In the genomic region with DNA sequence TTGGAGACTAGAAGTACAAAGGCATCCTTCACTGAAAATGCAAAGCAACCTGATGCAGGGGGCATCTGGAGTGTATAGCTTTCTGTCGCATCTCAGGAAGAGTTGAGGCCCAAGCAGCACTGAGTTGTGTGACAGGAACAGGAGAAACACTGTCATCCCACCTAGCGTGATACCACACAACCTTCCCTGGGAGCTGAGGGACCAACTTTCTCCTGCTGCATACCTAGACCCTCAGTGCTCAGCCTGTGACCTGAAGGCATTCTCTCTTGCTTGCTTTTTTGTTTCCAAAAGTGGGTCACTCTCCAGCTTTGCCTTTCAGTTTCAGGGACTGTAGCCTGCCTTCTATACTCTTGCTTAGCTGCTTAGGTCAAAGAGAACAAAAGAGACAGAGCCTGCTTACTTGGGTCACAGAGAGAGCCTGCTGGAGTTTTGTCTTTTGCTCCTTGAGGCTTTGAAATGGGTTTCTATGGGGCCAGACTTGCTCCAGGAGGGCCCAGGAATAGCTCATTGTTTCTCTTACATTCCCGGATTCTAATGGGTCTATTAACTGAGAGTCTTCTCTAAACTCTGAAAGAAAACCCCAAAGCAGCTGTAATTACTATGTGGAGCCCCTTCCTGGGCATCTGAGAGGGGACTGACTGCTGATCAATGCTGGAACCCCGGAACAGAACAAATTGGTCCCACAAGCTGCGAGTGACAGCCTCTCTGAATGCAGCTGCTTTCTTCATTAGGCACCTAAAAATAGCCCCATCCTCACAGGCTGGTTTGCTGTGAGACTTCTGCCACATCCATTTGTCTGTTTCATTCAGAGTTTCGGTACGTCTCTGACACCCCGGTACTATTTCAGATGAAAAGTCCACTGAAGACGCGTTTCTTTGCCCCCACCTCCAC, we compare ENCODE assay signal across 15 mouse cellular contexts.
A peak's percentile ranks its signal among the peaks of the same experiment; 100 is the strongest.
DNase-seq lines count a peak whose midpoint lies in the region; ATAC-seq lines count a peak whose summit lies in the region.
"Had no signal": no experiment of that assay in that cellular context is flagged by ENCODE, and none has a peak within 500 bp of the region (broad histone marks: within the 10 kb centered on the region; RNA-seq: fewer than 3 reads in every experiment).

No protein-coding gene starts in this region.

- H3K4me3 ChIP-seq in forebrain, embryonic 12.5 days (replicated peaks), result no peak overlapping the region
- H3K4me3 ChIP-seq in midbrain, embryonic 15.5 days, result no peak overlapping the region
- no peak overlapping the region for H3K4me3 ChIP-seq in liver, embryonic 11.5 days (ENCODE audit: low read depth, low read length)
- H3K4me3 ChIP-seq: embryonic facial prominence, embryonic 12.5 days; heart, adult 2 months; lung, embryonic 15.5 days had no signal

- H3K36me3 ChIP-seq in forebrain, embryonic 12.5 days (replicated peaks), result no peaks in the 10 kb centered on the region
- no peaks in the 10 kb centered on the region for H3K36me3 ChIP-seq in midbrain, embryonic 15.5 days (replicated peaks)
- H3K36me3 ChIP-seq in liver, embryonic 11.5 days (ENCODE audit: control insufficient read depth, insufficient read depth, low read length), result no peaks in the 10 kb centered on the region
- H3K36me3 ChIP-seq: embryonic facial prominence, embryonic 12.5 days; lung, embryonic 15.5 days had no signal

- H3K4me2 ChIP-seq in forebrain, embryonic 12.5 days, result peak overlapping the region; percentile 17
- no peak overlapping the region for H3K4me2 ChIP-seq in midbrain, embryonic 15.5 days
- H3K4me2 ChIP-seq in liver, embryonic 11.5 days, result no peak overlapping the region
- H3K4me2 ChIP-seq: embryonic facial prominence, embryonic 12.5 days; lung, embryonic 15.5 days had no signal

- H3K9me3 ChIP-seq in forebrain, embryonic 12.5 days, result no peaks in the 10 kb centered on the region
- H3K9me3 ChIP-seq in midbrain, embryonic 15.5 days, result no peaks in the 10 kb centered on the region
- H3K9me3 ChIP-seq in liver, embryonic 11.5 days (ENCODE audit: control insufficient read depth, low read length), result no peaks in the 10 kb centered on the region
- H3K9me3 ChIP-seq: embryonic facial prominence, embryonic 12.5 days; lung, embryonic 15.5 days had no signal

- peak; percentile 60 for ATAC-seq in frontal cortex, adult (ENCODE audit: low TSS enrichment)
- peak; percentile 49; the same call in 1 of the 2 replicates for ATAC-seq in forebrain, embryonic 12.5 days (ENCODE audit: low FRiP score)
- no peak for ATAC-seq in midbrain, embryonic 15.5 days (replicated peaks)
- no peak for ATAC-seq in megakaryocyte, adult 5-6 weeks (ENCODE audit: poor library complexity, severe bottlenecking)
- no peak for ATAC-seq in liver, embryonic 11.5 days (replicated peaks; ENCODE audit: low FRiP score)

- no peak overlapping the region for H3K9ac ChIP-seq in forebrain, embryonic 12.5 days
- H3K9ac ChIP-seq in midbrain, embryonic 15.5 days, result no peak overlapping the region
- H3K9ac ChIP-seq in liver, embryonic 11.5 days (ENCODE audit: low read depth, low read length), result no peak overlapping the region
- H3K9ac ChIP-seq: embryonic facial prominence, embryonic 12.5 days; lung, embryonic 15.5 days had no signal

- H3K27ac ChIP-seq in forebrain, embryonic 12.5 days, result peak overlapping the region; percentile 82
- 0 out of 2 replicates have a peak overlapping the region, but pooled peaks have one; percentile 10 for H3K27ac ChIP-seq in midbrain, embryonic 15.5 days
- no peak overlapping the region for H3K27ac ChIP-seq in liver, embryonic 11.5 days (ENCODE audit: low read depth, low read length)
- H3K27ac ChIP-seq: embryonic facial prominence, embryonic 12.5 days; heart, adult 2 months; kidney, postnatal 0 days; lung, embryonic 15.5 days had no signal

- intact Hi-C loops in left cerebral cortex, postnatal 14 days (cut with DNase I), result no loop called here

- no peak for DNase-seq in frontal cortex, postnatal 14 days (ENCODE audit: low spot score in 2 of 2)
- DNase-seq in left cerebral cortex, postnatal 14 days (ENCODE audit: low spot score in 2 of 2), result peak; percentile 42 to 51
- DNase-seq in left cerebral cortex, adult 8-10 months (ENCODE audit: low spot score in 2 of 2), result no peak
- no peak for DNase-seq in liver, embryonic 11.5 days (ENCODE audit: low spot score)
- DNase-seq: adrenal gland, postnatal 14 days; cerebellum, adult 11-12 months; heart, adult 2 months; thymus, adult 18-20 months had no signal

- WGBS in forebrain, embryonic 12.5 days, result 10% methylated on average over 10 of the region's 10 CpGs
- 30% methylated on average over 10 of the region's 10 CpGs for WGBS in midbrain, embryonic 15.5 days
- WGBS in liver, embryonic 11.5 days, result 83% methylated on average over 10 of the region's 10 CpGs

- H3K4me1 ChIP-seq in forebrain, embryonic 12.5 days, result peaks cover 41% of the 10 kb centered on the region
- H3K4me1 ChIP-seq in midbrain, embryonic 15.5 days, result peaks cover 15% of the 10 kb centered on the region
- no peaks in the 10 kb centered on the region; the same call in 1 of the 2 replicates for H3K4me1 ChIP-seq in liver, embryonic 11.5 days (replicated peaks; ENCODE audit: control insufficient read depth, insufficient read depth, low read length)
- H3K4me1 ChIP-seq: embryonic facial prominence, embryonic 12.5 days; lung, embryonic 15.5 days had no signal

- no peaks in the 10 kb centered on the region for H3K27me3 ChIP-seq in forebrain, embryonic 12.5 days
- H3K27me3 ChIP-seq in midbrain, embryonic 15.5 days (replicated peaks), result no peaks in the 10 kb centered on the region
- no peaks in the 10 kb centered on the region for H3K27me3 ChIP-seq in liver, embryonic 11.5 days (replicated peaks; ENCODE audit: control insufficient read depth, insufficient read depth, low read length)
- H3K27me3 ChIP-seq: embryonic facial prominence, embryonic 12.5 days; lung, embryonic 15.5 days had no signal

Comparison
In these comparisons a context has a peak if more than half of its experiments do, and no peak if none do; other contexts are left out.
1. DNase-seq: peak in left cerebral cortex, postnatal 14 days (2 of 2); none in frontal cortex, postnatal 14 days (0 of 2), left cerebral cortex, adult 8-10 months (0 of 2) and liver, embryonic 11.5 days (single experiment).
2. ATAC-seq: peak in frontal cortex, adult (single experiment) and forebrain, embryonic 12.5 days (single experiment); none in midbrain, embryonic 15.5 days (single experiment), megakaryocyte, adult 5-6 weeks (single experiment) and liver, embryonic 11.5 days (single experiment).